Mouse (Mus musculus) lung, embryonic 16.5 days (tissue): ENCODE measurements around the gene Cyp8b1. TPM values are rescaled to one million over a fixed set of nuclear protein-coding genes. Genes with fewer than 3 reads are reported as not detected.

Experiments used
- ATAC-seq: fragments of 200-750 bp; cut with Nextera tagmentation; 2 replicates; pipeline ENCODE4 v1.8.0; 2017; ENCODE audit warnings: low read depth, mild to moderate bottlenecking, moderate library complexity
- H3K27ac ChIP-seq: fragments of 300-500 bp; sonication (generic); 2 replicates; pipeline ENCODE4 v1.5.1; 2014; ENCODE audit warnings: mild to moderate bottlenecking, control low read depth, low read length
- H3K27me3 ChIP-seq: fragments of 300-500 bp; sonication (generic); 2 replicates; pipeline ENCODE4 v1.6.1; 2014; ENCODE audit warnings: low read depth, low read length, mixed read lengths; ENCODE audit not compliant: control insufficient read depth, insufficient read depth
- H3K36me3 ChIP-seq: fragments of 300-500 bp; sonication (generic); 2 replicates; pipeline ENCODE4 v1.6.1; 2014; ENCODE audit warnings: low read length; ENCODE audit not compliant: control insufficient read depth, insufficient read depth
- H3K4me1 ChIP-seq: fragments of 300-500 bp; sonication (generic); replicated peaks from 2 replicates; pipeline ENCODE4 v1.6.1; 2014; ENCODE audit warnings: low read length, mixed read lengths; ENCODE audit not compliant: control insufficient read depth, insufficient read depth
- H3K4me2 ChIP-seq: fragments of 300-500 bp; sonication (generic); 2 replicates; pipeline ENCODE4 v1.6.1; 2014; ENCODE audit warnings: low read depth, low read length, control low read depth
- H3K4me3 ChIP-seq: fragments of 300-500 bp; sonication (generic); 2 replicates; pipeline ENCODE4 v1.5.1; 2014; ENCODE audit warnings: mild to moderate bottlenecking, low read length, control low read depth
- H3K9ac ChIP-seq: fragments of 300-500 bp; sonication (generic); 2 replicates; pipeline ENCODE4 v1.6.1; 2014; ENCODE audit warnings: low read length, control low read depth
- H3K9me3 ChIP-seq: fragments of 300-500 bp; sonication (generic); 2 replicates; pipeline ENCODE4 v1.6.1; 2016; ENCODE audit warnings: low read length; ENCODE audit not compliant: control insufficient read depth
- WGBS: fragments of 180-500 bp; shearing (Covaris S2); extraction: QIAGEN DNeasy Blood & Tissue Kit; methylation state at CpG from one replicate; pipeline ENCODE4 v1.1.7; 2014; 5-methylcytosine and 5-hydroxymethylcytosine counted together
- polyA plus RNA-seq: library from polyadenylated mRNA; unstranded; fragments of >200 nt; fragmentation: Nextera tagmentation; extraction: Ambion mirVana; gene quantifications from 2 replicates; pipeline ENCODE4 v1.2.1, GENCODE M21; 2015

Cyp8b1 gene
- polyA plus RNA-seq, 1 experiment from 2014 or later, result not detected

- no peak overlapping the region for H3K27ac ChIP-seq
- H3K9ac ChIP-seq, result no peak overlapping the region
- no peak overlapping the region for H3K4me2 ChIP-seq
- H3K27me3 ChIP-seq, result no peaks in the 10 kb centered on the region
- H3K36me3 ChIP-seq, result no peaks in the 10 kb centered on the region
- 86% methylated on average over 3 of the region's 3 CpGs for WGBS
- ATAC-seq, result no peak
- peaks cover 1% of the 10 kb centered on the region; the same call in 1 of the 2 replicates for H3K4me1 ChIP-seq
- no peak overlapping the region for H3K4me3 ChIP-seq
- H3K9me3 ChIP-seq, result no peaks in the 10 kb centered on the region
Observed at GRCm38 (mm10) chr9:121943005-121943404, 26.9 kb upstream of the Cyp8b1 start.

GRCm38 (mm10) chr9:121937944-121938355, 21.8 kb upstream of the Cyp8b1 start:
- Histone ChIP-seq H3K36me3 (no peaks in the 10 kb centered on the region), H3K27ac (no peak overlapping the region), H3K9ac (peak overlapping the region; percentile 48), H3K4me1 (no peaks in the 10 kb centered on the region), H3K4me3 (peak overlapping the region; percentile 44), H3K27me3 (no peaks in the 10 kb centered on the region), H3K4me2 (peak overlapping the region; percentile 39), H3K9me3 (no peaks in the 10 kb centered on the region)
- 43% methylated on average over 21 of the region's 21 CpGs for WGBS
- peak; percentile 82 for ATAC-seq

- Histone ChIP-seq H3K9ac (no peak overlapping the region), H3K9me3 (no peaks in the 10 kb centered on the region), H3K27ac (no peak overlapping the region), H3K4me2 (peak overlapping the region; percentile 39), H3K4me1 (no peaks in the 10 kb centered on the region), H3K4me3 (peak overlapping the region; percentile 44), H3K36me3 (no peaks in the 10 kb centered on the region), H3K27me3 (no peaks in the 10 kb centered on the region)
- 49% methylated on average over 6 of the region's 6 CpGs for WGBS
- ATAC-seq, result peak; percentile 52; the same call in 1 of the 2 replicates
Observed at GRCm38 (mm10) chr9:121937451-121937864, 21.4 kb upstream of the Cyp8b1 start.

- ATAC-seq, result peak; percentile 28; the same call in 1 of the 2 replicates
- H3K27me3 ChIP-seq, result no peaks in the 10 kb centered on the region
Observed at GRCm38 (mm10) chr9:121936952-121937351, 20.8 kb upstream of the Cyp8b1 start.

GRCm38 (mm10) chr9:121934856-121935255, 18.8 kb upstream of the Cyp8b1 start:
- H3K27ac ChIP-seq, result no peak overlapping the region
- 79% methylated on average over 4 of the region's 4 CpGs for WGBS
- no peaks in the 10 kb centered on the region for H3K36me3 ChIP-seq
- no peak overlapping the region for H3K9ac ChIP-seq
- H3K4me3 ChIP-seq, result no peak overlapping the region
- H3K4me2 ChIP-seq, result no peak overlapping the region
- H3K4me1 ChIP-seq, result no peaks in the 10 kb centered on the region
- no peaks in the 10 kb centered on the region for H3K27me3 ChIP-seq
- no peak for ATAC-seq
- H3K9me3 ChIP-seq, result no peaks in the 10 kb centered on the region

More at GRCm38 (mm10) chr9:121936952-121937351, 20.8 kb upstream of the Cyp8b1 start:
- Histone ChIP-seq H3K36me3 (no peaks in the 10 kb centered on the region), H3K27ac (no peak overlapping the region), H3K9me3 (no peaks in the 10 kb centered on the region), H3K4me1 (no peaks in the 10 kb centered on the region), H3K4me2 (no peak overlapping the region), H3K4me3 (no peak overlapping the region), H3K9ac (no peak overlapping the region)
- 75% methylated on average over 1 of the region's 1 CpGs for WGBS

- Histone ChIP-seq H3K36me3 (no peaks in the 10 kb centered on the region), H3K27me3 (no peaks in the 10 kb centered on the region), H3K4me1 (no peaks in the 10 kb centered on the region), H3K9me3 (no peaks in the 10 kb centered on the region), H3K4me3 (no peak overlapping the region), H3K4me2 (no peak overlapping the region), H3K9ac (no peak overlapping the region), H3K27ac (no peak overlapping the region)
- ATAC-seq, result no peak
- 18% methylated on average over 2 of the region's 2 CpGs for WGBS
Observed at GRCm38 (mm10) chr9:121928498-121928897, 12.4 kb upstream of the Cyp8b1 start.

- Histone ChIP-seq H3K4me3 (no peak overlapping the region), H3K4me1 (no peaks in the 10 kb centered on the region), H3K27me3 (no peaks in the 10 kb centered on the region), H3K27ac (no peak overlapping the region), H3K9ac (no peak overlapping the region), H3K9me3 (no peaks in the 10 kb centered on the region), H3K36me3 (no peaks in the 10 kb centered on the region), H3K4me2 (no peak overlapping the region)
- no peak for ATAC-seq
- 57% methylated on average over 7 of the region's 7 CpGs for WGBS
Observed at GRCm38 (mm10) chr9:121927721-121928120, 11.6 kb upstream of the Cyp8b1 start.

- no peaks in the 10 kb centered on the region for H3K27me3 ChIP-seq
- no peak overlapping the region for H3K9ac ChIP-seq
- no peak for ATAC-seq
- no peak overlapping the region for H3K27ac ChIP-seq
- H3K9me3 ChIP-seq, result no peaks in the 10 kb centered on the region
- H3K36me3 ChIP-seq, result no peaks in the 10 kb centered on the region
- H3K4me2 ChIP-seq, result no peak overlapping the region
- no peaks in the 10 kb centered on the region for H3K4me1 ChIP-seq
- 37% methylated on average over 11 of the region's 11 CpGs for WGBS
- no peak overlapping the region for H3K4me3 ChIP-seq
Observed at GRCm38 (mm10) chr9:121926634-121927405, 10.7 kb upstream of the Cyp8b1 start.

GRCm38 (mm10) chr9:121925959-121926358, 9.9 kb upstream of the Cyp8b1 start:
- Histone ChIP-seq H3K9ac (no peak overlapping the region), H3K27ac (no peak overlapping the region), H3K4me3 (no peak overlapping the region), H3K36me3 (no peaks in the 10 kb centered on the region), H3K9me3 (no peaks in the 10 kb centered on the region), H3K4me1 (no peaks in the 10 kb centered on the region), H3K27me3 (no peaks in the 10 kb centered on the region), H3K4me2 (no peak overlapping the region)
- 45% methylated on average over 8 of the region's 8 CpGs for WGBS
- no peak for ATAC-seq
